Mouse (Mus musculus): ENCODE data around the gene Zfp454.

Zfp454 gene

DNA sequence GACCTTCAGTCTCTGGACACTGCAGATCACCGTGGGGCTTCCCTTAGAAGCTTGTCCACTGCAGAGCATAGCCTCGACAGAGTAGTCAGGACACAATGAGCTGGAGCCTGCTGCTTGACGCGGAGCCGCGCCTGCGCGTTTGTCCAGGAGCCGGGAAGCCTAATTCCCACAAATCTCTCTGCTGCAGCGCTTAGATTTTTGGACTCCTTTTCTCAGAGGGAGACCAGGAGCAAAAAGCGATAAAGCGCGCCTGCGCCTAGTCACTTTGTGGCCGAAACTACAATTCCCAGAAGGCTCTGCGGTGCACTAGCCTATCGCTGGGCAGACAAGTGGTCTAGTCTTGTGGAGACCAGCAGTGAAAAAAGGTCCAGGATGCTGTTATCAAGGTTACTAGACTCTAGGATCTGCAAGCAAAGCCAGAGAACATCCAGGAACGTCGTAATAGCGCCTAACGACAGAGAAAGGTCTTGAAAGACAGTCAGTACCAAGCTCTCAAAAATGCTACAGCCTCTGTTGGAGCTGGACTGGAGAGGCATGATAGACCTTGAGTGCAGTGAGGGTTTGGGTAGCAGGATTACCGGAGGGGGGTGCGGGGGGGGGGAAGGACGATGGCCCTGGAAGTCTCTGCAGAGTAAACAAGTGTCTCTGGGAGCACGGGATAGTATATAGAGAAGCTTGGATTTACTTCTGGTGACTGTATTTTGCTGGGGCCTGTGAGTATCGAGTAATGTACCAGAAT, at the start of gene Zfp454:
Zfp454 (minus strand) TSS at position 262 of the 739 bp plus-strand sequence.
- DNase-seq (ENCODE audit: low read depth, low spot score) = peak; percentile 94

DNA sequence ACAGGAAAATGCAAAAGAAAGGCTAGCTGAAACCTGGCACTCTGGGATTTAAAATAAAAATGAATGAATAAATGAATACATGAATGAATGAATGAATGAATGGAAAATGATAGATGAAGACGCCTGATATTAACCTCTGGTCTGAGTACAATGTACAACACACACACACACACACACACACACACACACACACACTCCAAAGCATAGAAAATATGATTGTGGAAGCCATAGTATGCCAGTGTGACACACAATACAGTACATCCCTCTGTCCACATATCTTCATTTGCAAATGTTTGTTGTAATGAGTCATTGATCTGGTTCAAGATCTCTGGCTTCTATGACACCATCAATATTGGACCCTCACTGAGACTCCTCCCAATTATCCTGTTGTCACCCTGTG, 44.6 kb upstream of the Zfp454 start:
- DNase-seq (ENCODE audit: low read depth, low spot score) = no peak

DNA sequence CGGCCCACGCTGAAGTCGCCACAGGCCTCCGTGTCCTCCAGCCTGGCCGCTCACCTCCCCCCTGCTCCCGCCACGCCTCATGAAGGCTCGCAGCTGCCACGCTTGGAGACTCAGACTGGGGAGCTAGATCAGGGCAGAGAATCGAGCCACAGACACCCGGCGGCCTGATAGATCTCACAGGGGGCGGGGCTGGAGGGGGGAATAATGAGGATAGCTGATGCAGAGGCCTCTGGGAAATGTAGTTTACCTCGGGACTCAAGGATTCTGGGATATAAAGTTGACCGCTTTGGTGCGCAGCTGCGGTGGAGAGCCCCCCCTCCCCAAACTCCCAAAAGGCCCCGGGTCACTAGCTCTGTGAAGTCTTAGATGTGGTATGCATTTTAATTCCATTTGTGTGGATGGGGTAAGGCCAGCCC, 44.0 kb upstream of the Zfp454 start, which contains the start of gene Zfp354b:
Zfp354b (minus strand) TSS at position 183 of the 416 bp plus-strand sequence.
- peak; percentile 92 for DNase-seq (ENCODE audit: low read depth, low spot score)

DNA sequence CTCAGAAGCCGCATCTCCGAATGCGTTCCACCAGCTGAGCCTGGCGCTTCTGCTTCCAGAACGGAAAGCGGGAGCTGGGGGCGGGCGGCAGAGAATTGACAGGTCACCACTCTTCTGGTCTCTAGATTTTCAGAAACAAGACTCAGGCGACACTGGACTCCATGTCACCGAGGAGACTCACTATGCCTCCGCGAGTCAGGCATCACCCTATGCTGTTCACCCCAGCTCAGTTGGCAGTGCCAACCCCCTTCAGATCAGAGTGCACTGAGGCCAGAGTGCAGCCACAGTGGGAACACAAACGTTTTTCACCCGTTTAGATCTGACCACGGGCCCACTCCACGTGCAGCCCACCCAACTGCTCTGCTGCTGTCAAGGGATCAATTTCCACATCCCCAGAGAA, 43.6 kb upstream of the Zfp454 start:
- DNase-seq (ENCODE audit: low read depth, low spot score) = no peak

DNA sequence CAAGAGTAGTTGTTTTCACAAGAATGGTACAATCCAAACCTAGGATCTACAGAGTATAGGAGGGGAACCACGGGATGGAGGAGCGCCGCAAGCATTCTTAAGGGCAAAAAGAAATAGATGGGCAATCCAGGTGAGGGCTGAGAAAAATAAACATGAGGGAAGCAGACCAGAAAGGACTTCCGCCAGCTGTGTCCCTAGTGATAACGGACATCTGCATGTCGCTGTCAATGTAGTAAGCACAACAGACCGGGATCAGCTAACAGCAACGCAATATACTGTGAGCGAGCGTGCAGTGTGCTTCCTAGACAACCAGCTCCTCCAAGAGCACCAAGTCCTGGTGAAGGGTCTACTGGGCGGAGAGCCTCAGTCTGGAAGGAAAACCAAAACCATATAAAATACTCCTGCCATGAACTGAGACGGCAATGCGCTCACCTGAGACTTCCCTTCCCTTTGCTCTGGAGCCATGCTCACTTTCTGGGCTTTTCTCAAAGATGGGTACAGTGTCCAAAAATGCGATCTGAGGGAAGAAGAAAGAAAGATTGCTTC, 43.1 kb upstream of the Zfp454 start:
- DNase-seq (ENCODE audit: low read depth, low spot score) = no peak

DNA sequence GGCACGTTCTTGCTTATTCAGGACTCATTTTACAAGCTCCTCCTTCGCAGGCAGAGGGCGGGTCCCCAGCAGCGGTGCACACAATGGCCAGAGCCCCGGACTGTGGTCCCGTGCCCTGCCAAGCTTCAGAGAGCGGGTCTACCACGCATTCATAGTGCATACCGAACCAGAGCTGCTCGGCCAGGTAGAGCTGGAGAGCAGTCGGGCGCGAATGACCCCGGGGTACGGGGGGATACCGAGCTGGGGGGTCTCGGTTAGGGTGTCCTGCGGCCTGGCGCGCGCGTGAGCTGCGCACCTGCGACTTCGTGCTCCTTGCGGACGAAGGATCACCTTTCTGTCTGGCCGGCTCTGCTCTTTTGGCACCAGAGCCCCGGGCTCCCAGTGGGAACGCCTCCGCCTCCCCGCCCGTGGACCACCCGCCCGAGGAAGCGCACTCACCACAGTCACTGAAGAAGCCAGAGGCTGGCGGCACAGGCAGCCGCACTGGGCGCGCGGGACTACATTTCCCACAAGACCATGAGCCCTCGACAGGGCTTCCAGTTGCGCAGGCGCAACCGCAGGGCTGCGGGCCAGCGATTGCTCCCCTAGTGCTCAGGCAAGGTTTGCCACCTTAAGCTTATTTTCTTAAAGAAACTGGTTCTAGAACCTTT, 28.3 kb upstream of the Zfp454 start, which contains the start of gene Zfp2:
Zfp2 (minus strand) TSS at position 495 of the 650 bp plus-strand sequence.
- DNase-seq (ENCODE audit: low read depth, low spot score) = peak; percentile 97

DNA sequence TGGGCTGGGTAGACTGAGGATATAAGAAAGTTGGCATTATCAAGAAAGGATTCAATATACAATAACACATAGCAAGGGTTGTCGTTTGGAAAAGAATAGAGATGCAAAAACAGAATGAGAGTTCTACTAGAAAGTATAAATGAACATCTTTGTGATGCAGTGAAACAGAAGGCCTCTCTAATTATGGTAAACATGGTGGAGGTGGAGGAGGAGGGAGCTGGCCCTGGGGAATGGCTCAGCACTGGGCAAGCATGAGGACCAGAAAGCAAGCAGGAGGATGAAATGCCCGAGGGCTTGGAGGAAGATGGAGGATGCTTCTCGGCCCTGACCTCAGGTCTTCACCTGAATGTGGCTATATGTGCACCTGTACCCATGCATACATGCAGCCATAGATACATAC, 27.0 kb upstream of the Zfp454 start:
- no peak for DNase-seq (ENCODE audit: low read depth, low spot score)

DNA sequence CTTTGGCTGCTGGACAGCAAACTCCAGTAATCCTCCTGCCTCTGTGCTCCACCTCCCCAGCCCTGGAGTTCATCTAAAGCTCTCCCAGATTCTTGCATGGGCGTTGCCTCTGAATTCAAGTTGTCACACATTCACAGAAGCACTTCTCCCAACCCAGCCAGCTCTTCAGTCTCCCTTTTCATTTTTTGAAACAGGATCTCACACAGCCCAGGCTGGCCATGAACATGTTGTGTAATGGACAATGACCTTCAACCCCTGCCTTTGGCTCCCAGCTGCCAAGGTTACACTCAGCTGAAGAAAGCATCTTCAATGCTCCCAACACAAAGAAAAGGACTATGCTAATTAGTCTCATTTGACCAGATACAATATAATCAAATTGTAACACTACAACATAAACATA, 25.9 kb upstream of the Zfp454 start:
- peak; percentile 65 for DNase-seq (ENCODE audit: low read depth, low spot score)

DNA sequence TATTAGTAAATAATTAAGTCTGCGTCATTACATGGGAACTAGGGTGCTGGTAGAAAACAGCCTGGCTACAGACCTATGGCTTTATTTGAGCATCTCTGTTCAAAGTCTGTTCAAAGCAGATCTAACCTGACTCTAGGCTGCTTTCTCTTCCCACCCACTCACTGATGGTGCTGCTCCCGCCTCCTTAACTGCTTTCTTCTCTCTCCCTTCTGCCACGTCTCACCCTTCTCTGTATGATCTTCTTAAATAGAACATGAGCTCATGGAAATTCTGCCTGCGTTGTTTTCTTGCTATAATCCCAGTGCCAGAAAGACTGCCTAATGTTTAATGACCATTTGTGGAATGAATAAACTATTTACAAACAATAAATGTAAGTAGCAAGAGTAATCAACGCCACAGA, 20.7 kb upstream of the Zfp454 start:
- DNase-seq (ENCODE audit: low read depth, low spot score) = no peak

DNA sequence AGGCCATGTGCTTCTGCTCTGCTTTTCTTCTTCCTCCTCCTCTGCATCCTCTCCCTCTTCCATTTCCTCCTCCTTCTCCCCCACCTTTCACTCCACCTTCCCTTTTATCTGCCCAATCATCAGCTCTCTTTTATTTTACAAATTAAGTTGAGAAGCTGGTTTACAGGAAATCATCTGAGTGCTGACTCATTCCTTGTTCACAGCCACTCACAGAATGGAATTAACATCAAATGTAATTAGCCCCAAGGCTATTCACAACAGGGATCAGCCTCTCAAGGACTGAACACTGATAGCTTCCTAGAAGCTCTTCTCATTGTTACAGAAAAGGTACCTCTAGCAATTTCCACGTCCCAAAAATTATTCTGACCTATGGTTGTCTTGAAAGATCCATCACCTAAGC, 9.9 kb upstream of the Zfp454 start:
- peak; percentile 81 for DNase-seq (ENCODE audit: low read depth, low spot score)

DNA sequence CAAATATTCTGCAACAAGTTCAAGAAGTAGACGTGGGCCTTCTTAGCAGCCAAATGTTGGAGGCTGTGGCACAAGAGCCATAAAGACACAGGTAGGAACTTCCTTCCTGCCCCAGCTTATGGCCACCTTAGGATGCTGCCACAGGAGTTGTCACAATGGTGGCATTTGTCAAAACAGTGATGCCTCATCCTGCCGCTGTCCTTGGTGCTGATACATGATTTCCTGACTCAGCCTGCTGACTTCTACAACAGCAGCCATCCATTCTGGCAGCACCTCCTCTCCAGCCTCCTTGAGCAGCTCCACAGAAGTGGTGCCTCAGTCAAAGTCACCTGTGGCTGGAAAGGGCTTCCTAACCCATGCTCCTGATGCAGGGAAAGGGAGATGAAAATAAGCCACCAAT, 5.0 kb upstream of the Zfp454 start:
- DNase-seq (ENCODE audit: low read depth, low spot score) = peak; percentile 59

DNA sequence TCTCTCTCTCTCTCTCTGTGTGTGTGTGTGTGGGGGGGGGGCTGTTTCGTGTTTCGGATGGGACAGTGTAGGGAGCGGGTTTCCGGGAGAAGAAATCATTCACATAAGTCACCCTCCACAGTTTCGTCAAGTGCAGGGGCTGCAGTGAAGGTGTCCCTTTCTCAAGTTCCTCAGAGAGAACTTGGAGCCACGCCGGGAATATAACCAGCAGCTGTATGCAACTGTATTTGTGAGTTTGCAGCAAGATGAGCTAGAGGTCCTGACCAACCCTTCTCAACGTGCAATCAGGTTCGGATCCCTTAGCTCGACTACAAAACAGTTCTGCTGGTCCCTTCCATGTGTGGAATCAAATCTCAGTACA, 538 bp downstream of the Zfp454 start:
- DNase-seq (ENCODE audit: low read depth, low spot score) = no peak

DNA sequence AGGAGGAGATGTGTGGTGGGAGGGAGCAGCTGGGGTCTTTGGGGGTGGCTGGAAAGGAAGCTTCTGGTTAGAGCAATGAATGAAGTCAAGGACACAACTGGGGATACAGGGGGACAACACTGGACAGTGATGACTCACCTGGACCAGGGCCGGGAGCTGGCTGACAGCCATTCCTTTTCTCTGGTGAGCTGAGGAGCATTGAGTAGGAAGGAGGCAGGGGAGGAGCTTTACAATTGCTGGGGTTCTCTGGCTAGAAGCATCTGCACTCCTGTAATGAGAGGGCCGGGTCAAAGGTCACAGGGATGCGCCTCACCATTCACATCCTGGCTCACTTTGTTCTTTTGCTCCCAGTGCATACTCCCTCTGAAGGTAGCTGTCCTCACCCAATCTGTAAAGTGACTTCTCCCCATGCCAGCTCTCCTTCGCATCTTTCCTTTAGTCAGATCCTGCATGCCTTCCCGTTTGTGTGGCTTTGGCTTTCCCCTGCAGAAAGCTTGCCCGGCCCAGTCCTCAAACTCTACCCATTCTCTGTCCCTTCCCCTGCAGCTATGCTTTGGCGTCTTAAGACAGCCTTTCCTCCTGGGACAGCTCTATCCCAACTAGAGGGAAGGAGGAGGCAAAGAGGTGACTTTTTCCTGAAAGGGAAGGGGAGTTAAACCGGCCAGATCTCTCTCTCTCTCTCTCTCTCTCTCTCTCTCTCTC, 1.1 kb downstream of the Zfp454 start:
- DNase-seq (ENCODE audit: low read depth, low spot score) = no peak

DNA sequence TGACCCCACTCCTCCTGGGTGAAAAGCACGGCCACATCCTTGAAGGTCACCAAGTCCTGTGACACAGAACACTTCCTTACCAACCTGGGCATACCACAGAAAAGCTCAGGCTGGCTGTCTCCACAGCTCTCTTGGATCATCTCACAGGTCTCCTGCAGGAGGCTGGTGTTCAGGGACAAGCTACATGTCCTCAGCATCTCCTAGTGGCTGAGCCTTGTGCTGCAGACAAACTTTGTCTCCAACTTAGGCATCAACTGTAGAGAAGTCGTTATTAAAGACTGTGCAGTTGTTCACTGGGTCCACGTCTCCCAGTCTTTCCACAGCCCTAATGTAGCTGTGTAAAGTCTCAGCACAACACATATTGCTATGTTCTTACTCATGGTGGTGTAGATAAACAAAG, 3.7 kb downstream of the Zfp454 start:
- no peak for DNase-seq (ENCODE audit: low read depth, low spot score)

DNA sequence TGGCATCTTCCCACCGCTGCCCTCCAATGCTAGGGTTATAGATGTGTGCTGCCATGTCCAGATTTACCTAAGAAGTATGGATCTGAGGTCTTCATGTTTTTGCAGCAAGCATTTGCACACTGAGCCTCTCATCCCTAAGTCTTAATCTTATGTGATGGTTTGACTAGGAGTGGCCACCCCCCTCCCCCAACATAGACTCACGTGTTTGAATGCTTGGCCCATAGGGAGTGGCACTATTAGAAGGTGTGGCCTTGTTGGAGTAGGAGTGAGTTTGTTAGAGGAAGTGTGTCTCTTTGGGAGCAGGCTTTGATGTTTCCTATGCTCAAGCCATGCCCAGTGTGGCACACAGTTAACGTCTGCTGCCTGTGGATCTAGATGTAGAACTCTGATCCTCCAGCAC, 8.8 kb downstream of the Zfp454 start:
- DNase-seq (ENCODE audit: low read depth, low spot score) = peak; percentile 64

DNA sequence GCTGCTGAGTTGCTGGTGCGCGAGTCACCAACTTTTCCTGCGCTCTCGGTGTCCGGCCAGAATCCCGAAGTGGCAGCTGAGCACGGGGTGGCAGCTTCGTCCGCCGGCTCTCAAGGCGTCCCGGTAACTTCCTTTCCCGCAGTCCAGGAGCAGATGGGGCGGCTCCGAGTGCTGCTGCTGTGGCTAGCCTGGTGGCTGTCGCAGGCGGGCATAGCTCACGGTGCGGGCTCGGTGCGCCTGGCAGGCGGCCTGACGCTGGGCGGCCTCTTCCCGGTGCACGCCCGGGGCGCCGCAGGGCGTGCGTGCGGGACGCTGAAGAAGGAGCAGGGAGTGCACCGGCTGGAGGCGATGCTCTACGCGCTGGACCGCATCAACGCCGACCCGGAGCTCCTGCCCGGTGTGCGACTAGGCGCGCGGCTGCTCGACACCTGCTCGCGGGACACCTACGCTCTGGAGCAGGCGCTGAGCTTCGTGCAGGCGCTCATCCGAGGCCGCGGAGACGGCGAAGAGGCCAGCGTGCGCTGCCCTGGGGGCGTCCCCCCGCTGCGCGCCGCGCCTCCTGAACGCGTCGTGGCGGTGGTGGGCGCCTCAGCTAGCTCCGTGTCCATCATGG, 36.4 kb downstream of the Zfp454 start:
- peak; percentile 46 for DNase-seq (ENCODE audit: low read depth, low spot score)

DNA sequence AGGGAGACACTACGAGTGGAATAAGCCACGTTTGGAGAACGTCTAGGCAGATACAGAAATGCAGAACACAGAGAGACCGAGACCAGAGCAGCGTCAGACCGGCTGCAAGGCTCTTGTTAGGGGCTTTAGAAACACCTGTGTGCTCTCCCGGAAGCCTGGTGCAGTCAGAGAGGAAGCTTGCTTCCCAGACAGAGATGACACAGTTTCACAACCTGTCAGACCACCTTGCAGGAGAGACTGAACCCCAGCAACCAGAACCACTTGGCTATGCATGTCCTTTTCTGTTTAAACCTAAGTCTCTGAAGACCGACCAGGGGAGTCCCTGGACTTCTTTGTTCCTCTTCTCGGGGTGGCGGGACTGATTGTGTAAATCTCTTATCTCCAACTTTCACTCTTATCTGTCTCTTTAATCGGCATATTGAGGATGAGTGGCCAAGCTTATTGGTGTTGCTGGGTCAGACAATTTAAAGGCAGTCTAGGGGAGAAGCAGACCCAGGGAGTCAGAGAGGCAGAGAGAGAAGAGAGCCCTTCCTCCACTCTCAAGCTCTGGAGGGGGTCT, 37.2 kb downstream of the Zfp454 start, which contains the start of gene Grm6:
Grm6 (plus strand) TSS at position 509 of the 559 bp plus-strand sequence.
- DNase-seq (ENCODE audit: low read depth, low spot score) = peak; percentile 17

DNA sequence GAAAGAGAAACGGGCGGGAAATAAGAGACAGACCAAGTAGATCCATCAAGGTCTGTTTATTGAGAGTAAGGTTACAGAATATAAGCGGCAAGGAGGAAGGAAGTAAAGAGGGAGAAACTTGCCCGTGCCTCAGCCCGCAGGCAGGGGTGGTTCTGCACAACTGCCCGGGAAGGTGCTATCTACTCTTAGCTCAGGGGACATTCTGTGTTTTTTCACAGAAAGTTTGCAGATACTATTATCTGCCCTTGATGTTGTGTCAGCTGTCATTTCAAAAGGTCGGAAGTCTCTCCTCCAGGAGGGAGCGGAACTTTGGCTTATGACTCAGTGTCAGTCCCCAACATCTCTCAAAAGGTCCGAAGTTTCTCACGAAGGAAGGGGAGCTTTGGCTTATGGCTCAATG, 38.1 kb downstream of the Zfp454 start:
- DNase-seq (ENCODE audit: low read depth, low spot score) = no peak

DNA sequence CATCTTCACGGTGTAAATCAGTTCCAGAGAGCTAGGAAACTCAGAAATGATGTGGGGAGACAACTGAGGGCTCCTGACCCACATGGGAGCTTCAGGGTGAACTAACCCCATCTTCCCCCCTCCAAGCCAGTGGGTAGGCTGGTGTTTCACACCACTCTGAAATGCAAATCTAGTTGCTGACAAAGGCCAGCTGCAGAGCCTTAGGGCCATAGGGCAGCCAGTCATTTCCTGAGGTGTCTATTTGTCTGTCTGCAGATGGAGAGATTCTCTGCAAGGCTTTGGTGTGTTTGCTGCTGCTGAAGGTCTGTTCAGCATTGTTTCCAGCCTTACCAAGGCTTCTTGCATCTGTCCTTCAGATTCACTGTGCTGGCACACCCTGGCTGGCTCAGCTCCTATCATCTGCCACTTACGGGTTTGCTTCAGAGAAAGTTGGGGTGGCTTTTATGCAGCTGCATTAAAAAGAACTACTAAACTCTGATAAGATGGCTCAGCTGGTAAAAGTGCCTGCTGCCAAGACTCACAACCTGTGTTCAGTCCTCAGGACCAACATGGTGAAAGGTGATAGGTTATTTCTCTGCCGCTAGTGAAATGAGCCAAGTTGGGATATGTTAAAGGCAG, 38.8 kb downstream of the Zfp454 start:
- no peak for DNase-seq (ENCODE audit: low read depth, low spot score)

DNA sequence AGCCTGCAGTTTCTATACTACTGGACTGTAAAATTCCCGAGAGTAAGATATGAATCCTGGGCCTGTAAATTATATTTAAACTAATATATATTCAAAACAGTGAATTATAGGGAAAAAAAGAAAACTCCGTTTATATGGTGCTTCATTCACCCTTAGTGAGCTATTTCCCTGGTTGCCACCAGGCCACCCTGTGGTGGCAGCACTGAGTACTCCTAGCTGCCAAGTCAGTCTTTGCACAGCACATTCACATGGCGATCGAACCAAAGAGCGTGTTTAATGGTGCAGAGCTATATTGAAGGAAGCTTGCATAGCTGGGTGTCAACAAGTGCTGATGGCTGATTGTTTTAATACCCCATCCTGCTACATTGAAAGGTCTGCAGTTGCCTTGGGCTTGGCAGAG, 40.4 kb downstream of the Zfp454 start:
- peak; percentile 55 for DNase-seq (ENCODE audit: low read depth, low spot score)

DNA sequence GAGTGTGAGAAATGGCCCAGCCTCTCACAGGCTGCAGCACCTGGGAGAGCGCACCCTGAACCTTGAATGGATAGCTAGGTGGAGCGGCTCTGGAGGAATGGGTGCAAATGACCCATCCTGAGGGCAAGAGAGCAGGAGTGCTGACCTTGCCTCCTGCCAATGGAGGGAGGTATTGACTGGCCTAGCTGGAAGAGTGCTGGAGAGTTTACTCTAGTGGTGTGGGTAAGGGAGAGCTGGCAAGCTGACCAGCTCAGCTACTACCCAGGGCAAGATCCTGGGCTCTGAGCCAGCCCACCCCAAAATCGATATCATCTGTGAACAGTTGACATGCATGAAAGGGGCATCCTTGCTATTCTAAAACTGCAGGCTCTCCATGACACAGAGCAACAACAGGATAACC, 41.5 kb downstream of the Zfp454 start:
- no peak for DNase-seq (ENCODE audit: low read depth, low spot score)

All from ZHBTc4 (cell line).